Mouse (Mus musculus): ENCODE data around the gene F2rl2. TPM values are rescaled to one million over a fixed set of nuclear protein-coding genes. Genes with fewer than 3 reads are reported as not detected.

The F2rl2 gene
- polyA plus RNA-seq, 1 experiment from 2014 or later, result 0.58 TPM

DNA sequence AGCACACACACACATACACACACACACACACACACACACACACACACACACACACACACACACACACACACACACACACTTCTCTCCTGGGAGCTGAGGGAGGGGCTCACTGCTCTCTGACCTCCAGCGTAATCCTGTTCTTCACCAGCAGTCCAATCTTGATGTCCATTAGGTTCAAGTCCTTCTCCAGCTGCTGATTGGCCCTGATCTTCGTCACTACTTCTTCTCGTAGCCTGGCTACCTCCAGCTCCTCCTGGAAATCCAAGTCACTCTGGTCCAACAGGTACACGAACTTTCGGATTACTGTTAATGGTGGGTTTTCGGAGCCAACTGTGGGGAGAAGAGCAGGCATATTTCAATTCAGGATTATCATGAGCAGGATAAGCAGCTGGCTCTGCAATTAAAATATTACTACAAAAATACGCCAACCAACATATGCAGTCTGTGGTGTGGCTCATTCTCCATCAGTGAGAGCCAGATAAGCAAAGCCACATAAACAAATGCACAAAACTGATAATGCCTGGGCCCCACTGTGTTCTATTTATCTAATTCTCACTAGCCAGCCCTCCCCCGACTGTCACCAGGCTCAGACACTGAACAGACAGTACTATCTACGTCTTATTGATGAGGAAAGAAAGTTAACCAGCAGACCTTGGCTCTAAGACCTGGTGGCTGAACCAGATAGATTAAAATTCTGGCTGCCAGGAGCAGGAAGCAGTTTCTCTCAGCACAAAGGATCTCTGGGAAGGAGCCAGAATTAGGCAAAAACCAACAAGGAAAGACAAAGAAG lies 25.4 kb upstream of the F2rl2 start:
- no peaks in the 10 kb centered on the region for H3K9me3 ChIP-seq (replicated peaks)
- no peak overlapping the region for H3K27ac ChIP-seq
- WGBS, result 85% methylated on average over 9 of the region's 9 CpGs
- H3K4me2 ChIP-seq, result no peak overlapping the region
- ATAC-seq, result no peak
- H3K36me3 ChIP-seq (ENCODE audit: poor library complexity, severe bottlenecking), result peaks cover 21% of the 10 kb centered on the region
- H3K4me1 ChIP-seq, result 0 out of 2 replicates have a peak, but pooled peaks cover under 1% of the 10 kb centered on the region
- no peak overlapping the region for H3K9ac ChIP-seq
- no peaks in the 10 kb centered on the region for H3K27me3 ChIP-seq
- no peak overlapping the region for H3K4me3 ChIP-seq

DNA sequence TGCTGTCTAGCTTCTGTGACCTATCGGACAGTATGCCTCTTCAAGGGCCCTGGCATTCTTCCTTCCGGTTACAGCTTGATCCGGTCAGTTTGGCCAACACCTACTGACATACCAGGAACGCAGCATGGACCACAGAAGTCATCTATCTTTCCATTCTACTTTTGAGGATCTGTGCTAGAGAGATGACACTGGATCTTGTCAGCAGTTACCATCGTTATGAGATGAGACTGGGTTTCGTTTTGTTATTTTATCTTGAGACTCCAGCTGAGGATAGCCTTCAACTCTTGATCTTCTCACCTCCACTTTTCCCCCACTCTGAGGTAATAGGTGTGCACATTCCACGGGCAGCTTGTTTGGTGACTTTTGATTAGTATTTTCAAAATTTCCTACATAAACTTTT lies 24.3 kb upstream of the F2rl2 start:
- Histone ChIP-seq H3K9me3 (replicated peaks) (no peaks in the 10 kb centered on the region), H3K27ac (no peak overlapping the region), H3K27me3 (no peaks in the 10 kb centered on the region), H3K36me3 (ENCODE audit: poor library complexity, severe bottlenecking) (peaks cover 21% of the 10 kb centered on the region), H3K4me2 (no peak overlapping the region), H3K4me3 (no peak overlapping the region), H3K9ac (no peak overlapping the region), H3K4me1 (no peaks in the 10 kb centered on the region)
- 96% methylated on average over 7 of the region's 7 CpGs for WGBS
- ATAC-seq, result no peak

DNA sequence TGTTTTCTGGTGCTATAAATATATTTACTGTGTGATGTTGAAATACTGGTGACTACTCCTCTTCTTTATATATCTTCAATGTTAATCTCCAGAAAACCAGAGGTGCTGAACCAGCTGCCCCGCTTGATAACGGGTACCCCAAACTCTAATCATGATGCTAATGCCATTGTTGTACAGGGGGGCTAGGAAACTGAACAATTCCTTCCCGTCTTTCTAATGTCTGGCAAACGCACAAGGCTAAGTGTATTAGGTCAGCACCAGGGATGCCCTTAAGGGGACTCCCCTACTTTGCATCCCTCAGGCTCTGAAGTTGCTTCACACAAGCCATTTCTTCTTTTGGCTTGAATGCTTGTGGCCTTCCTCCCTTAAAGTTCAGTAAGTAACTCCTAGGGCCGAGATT lies 17.6 kb upstream of the F2rl2 start:
- Histone ChIP-seq H3K36me3 (ENCODE audit: poor library complexity, severe bottlenecking) (peaks cover 20% of the 10 kb centered on the region; the same call in 1 of the 2 replicates), H3K27me3 (no peaks in the 10 kb centered on the region), H3K4me2 (no peak overlapping the region), H3K4me1 (no peaks in the 10 kb centered on the region), H3K9ac (no peak overlapping the region), H3K4me3 (no peak overlapping the region), H3K27ac (no peak overlapping the region), H3K9me3 (replicated peaks) (no peaks in the 10 kb centered on the region)
- WGBS, result 88% methylated on average over 5 of the region's 5 CpGs
- ATAC-seq, result no peak

DNA sequence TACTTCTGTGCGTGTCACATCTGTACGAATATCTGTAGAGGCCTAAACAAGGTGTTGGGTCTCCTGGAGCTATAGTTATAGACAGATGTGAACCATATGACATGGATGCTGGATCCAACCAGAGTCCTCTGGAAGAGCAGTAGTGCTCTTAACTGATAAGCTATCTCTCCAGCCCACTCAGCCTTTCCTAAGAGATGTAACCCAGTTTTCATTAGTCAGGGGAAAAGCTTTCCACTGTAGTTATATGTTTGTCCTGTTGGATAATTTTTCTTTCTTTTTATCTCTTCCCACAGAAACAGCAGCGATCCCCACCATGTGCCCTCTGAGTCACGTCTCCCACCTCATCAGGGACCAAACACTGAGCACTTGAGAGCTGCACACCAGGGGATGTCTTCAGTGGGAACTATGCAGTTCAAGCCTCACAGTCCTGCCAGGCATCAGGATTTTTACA lies 17.1 kb upstream of the F2rl2 start:
- no peaks in the 10 kb centered on the region for H3K27me3 ChIP-seq
- H3K36me3 ChIP-seq (ENCODE audit: poor library complexity, severe bottlenecking), result peaks cover 22% of the 10 kb centered on the region; the same call in 1 of the 2 replicates
- no peak overlapping the region for H3K4me2 ChIP-seq
- H3K9ac ChIP-seq, result no peak overlapping the region
- no peak overlapping the region for H3K4me3 ChIP-seq
- no peaks in the 10 kb centered on the region for H3K9me3 ChIP-seq (replicated peaks)
- WGBS, result 93% methylated on average over 4 of the region's 4 CpGs
- H3K27ac ChIP-seq, result no peak overlapping the region
- ATAC-seq, result no peak
- H3K4me1 ChIP-seq, result no peaks in the 10 kb centered on the region

DNA sequence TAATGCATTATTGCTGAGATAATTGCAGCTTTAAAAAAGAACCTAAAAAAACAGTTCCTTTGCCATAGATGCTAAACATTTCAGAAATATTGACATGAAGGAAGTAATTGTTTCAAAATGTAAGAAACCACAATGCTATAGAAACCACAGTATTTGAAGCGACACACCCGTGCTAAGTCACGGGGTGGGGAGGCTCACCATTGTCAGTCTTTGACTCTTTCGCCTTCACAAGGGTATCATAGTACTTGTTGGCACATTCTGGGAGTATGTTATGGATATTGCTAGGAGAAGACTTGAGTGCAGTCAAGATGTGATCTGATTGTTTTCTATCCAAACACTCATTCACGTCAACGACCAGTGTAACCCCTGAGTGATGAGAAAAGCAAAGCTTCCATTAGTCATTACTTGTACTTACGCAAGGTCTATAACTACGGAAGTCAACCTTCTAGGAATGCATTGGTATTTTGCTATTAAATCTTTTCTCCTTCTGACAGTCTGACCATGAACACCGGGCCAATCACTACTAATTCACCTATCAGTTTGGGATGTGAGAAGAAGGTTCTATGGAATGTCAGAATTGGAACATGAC lies 11.9 kb upstream of the F2rl2 start:
- Histone ChIP-seq H3K4me2 (no peak overlapping the region), H3K9me3 (replicated peaks) (no peaks in the 10 kb centered on the region), H3K4me1 (no peaks in the 10 kb centered on the region), H3K27ac (no peak overlapping the region), H3K36me3 (ENCODE audit: poor library complexity, severe bottlenecking) (peaks cover 22% of the 10 kb centered on the region; the same call in 1 of the 2 replicates), H3K9ac (no peak overlapping the region), H3K27me3 (no peaks in the 10 kb centered on the region), H3K4me3 (no peak overlapping the region)
- no peak for ATAC-seq
- 95% methylated on average over 9 of the region's 9 CpGs for WGBS

DNA sequence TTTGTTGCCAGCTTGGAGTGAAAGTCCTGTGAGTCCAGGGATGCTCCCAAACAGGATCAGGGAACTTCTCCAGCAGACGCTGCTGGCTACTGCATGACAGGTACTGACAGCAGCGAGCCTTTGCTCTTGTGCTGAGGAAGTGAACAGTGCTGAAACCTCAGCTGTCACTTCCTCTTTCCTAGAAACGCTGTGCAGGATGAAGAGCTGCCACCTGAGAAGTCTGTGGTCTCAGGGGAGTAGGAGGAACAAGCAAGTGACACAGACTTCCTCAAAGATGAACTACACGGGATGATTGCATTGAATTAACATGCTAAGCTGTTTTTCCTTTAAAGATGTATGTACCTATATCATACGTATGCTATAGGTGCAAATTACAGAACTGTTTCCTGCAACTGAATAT lies 10.9 kb upstream of the F2rl2 start:
- 89% methylated on average over 5 of the region's 5 CpGs for WGBS
- no peaks in the 10 kb centered on the region for H3K4me1 ChIP-seq
- H3K9ac ChIP-seq, result no peak overlapping the region
- H3K27ac ChIP-seq, result no peak overlapping the region
- H3K4me2 ChIP-seq, result no peak overlapping the region
- no peaks in the 10 kb centered on the region for H3K27me3 ChIP-seq
- no peak for ATAC-seq
- peaks cover 22% of the 10 kb centered on the region; the same call in 1 of the 2 replicates for H3K36me3 ChIP-seq (ENCODE audit: poor library complexity, severe bottlenecking)
- no peak overlapping the region for H3K4me3 ChIP-seq
- no peaks in the 10 kb centered on the region for H3K9me3 ChIP-seq (replicated peaks)

DNA sequence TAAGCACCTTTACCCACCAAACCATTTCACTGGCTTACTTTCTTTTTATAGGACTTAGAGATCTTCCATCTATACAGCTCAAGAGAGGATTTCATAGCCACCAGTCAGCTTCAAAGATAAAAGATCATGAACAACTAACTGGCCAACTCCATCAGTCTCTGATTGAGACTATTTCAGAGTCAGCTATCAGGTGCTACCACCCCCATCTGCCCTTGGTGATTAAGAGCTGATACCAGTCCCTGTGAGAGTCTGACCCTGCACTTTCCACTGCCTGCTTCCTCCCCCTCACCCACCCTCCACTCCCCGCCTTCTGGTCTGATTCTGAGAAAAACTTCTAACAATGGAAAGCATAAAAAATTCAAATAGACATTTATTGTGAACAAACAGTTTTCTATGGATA lies 8.1 kb upstream of the F2rl2 start:
- no peaks in the 10 kb centered on the region for H3K27me3 ChIP-seq
- H3K36me3 ChIP-seq (ENCODE audit: poor library complexity, severe bottlenecking), result peaks cover 5% of the 10 kb centered on the region; the same call in 1 of the 2 replicates
- H3K9ac ChIP-seq, result no peak overlapping the region
- no peak overlapping the region for H3K27ac ChIP-seq
- no peak overlapping the region for H3K4me2 ChIP-seq
- no peaks in the 10 kb centered on the region for H3K4me1 ChIP-seq
- H3K4me3 ChIP-seq, result no peak overlapping the region
- H3K9me3 ChIP-seq (replicated peaks), result no peaks in the 10 kb centered on the region
- 86% methylated on average over 1 of the region's 1 CpGs for WGBS
- ATAC-seq, result no peak

DNA sequence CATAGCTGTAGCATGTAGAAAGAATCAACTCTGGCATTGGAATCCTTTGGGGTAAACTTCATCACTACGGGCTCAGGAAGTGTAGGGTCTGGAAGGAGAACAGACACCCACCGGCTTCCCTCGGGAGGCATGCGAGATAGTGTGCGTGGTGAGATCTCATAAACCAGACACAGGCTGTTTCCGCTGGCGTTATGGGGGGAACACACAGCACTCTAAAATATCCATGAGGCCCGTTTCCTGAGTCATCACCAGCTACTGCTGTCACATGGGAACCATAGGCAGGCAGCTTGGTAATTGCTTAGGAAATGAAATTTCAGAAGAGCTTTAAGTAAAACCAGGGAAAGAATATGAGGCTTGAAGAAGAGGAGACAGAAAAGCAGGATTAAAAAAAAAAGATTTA lies 4.5 kb upstream of the F2rl2 start:
- ATAC-seq, result no peak
- no peak overlapping the region for H3K4me3 ChIP-seq
- 93% methylated on average over 8 of the region's 8 CpGs for whole genome bisulfite sequencing

DNA sequence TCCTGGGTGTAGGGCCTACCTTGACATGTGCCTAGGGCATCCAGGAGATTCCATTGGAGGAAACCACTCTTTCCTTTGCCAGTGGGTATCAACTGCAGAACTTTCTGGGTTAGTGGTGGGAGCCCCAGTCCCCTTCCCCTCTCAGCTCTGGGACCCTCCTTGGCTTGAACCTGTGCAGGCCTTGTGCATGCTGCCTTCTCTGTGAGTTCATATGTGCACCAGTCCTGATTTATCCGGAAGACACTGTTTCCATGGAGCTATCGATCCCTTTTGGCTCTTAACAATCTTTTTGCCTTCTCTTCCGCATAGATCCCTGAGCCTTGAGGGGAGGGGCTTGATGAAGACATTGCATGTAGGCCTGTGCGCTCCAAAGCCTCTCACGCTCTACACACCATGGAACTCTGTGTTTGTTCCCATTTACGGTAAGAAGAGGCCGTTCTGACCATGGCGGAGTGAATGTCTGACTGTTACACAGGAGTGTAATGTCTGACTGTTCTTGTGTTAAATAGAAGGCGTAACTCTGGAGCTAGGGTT lies 466 bp upstream of the F2rl2 start:
- Histone ChIP-seq H3K4me3 (no peak overlapping the region), H3K27ac (peak overlapping the region; percentile 32; the same call in 1 of the 2 replicates), H3K36me3 (ENCODE audit: poor library complexity, severe bottlenecking) (no peaks in the 10 kb centered on the region), H3K9ac (no peak overlapping the region), H3K4me2 (no peak overlapping the region), H3K9me3 (replicated peaks) (no peaks in the 10 kb centered on the region), H3K27me3 (no peaks in the 10 kb centered on the region), H3K4me1 (peaks cover 16% of the 10 kb centered on the region)
- peak; percentile 45; the same call in 1 of the 2 replicates for ATAC-seq
- WGBS, result 63% methylated on average over 9 of the region's 9 CpGs

More for the DNA sequence above, 4.5 kb upstream of the F2rl2 start:
- H3K4me1 ChIP-seq, result peaks cover 12% of the 10 kb centered on the region
- no peaks in the 10 kb centered on the region for H3K9me3 ChIP-seq (replicated peaks)
- H3K27ac ChIP-seq, result no peak overlapping the region
- no peaks in the 10 kb centered on the region for H3K27me3 ChIP-seq
- H3K4me2 ChIP-seq, result no peak overlapping the region
- no peaks in the 10 kb centered on the region for H3K36me3 ChIP-seq (ENCODE audit: poor library complexity, severe bottlenecking)
- no peak overlapping the region for H3K9ac ChIP-seq

DNA sequence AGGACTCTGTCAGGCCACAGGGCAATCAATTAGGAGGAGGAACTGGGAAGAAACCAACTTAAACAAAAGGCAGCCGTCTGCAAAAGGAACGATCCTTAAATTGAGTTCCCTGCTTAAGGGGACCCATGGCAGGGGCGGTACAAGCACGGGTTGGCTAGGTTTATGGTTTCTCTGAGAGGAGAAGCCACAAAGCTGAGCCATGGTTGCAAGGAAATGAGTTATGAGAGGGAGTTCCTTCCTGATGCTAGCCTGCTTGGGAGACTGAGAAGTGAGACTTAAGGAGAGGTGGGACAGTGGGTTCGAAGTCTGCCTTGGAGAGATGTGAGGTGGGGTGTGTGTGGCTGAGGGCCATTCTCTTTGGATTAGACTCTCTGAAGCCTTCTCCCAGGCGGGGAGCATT lies 1.2 kb downstream of the F2rl2 start:
- Histone ChIP-seq H3K4me3 (no peak overlapping the region), H3K27ac (no peak overlapping the region), H3K4me1 (peaks cover 16% of the 10 kb centered on the region), H3K4me2 (no peak overlapping the region), H3K9me3 (replicated peaks) (no peaks in the 10 kb centered on the region), H3K36me3 (ENCODE audit: poor library complexity, severe bottlenecking) (no peaks in the 10 kb centered on the region), H3K27me3 (no peaks in the 10 kb centered on the region), H3K9ac (no peak overlapping the region)
- 29% methylated on average over 6 of the region's 6 CpGs for WGBS
- no peak for ATAC-seq

DNA sequence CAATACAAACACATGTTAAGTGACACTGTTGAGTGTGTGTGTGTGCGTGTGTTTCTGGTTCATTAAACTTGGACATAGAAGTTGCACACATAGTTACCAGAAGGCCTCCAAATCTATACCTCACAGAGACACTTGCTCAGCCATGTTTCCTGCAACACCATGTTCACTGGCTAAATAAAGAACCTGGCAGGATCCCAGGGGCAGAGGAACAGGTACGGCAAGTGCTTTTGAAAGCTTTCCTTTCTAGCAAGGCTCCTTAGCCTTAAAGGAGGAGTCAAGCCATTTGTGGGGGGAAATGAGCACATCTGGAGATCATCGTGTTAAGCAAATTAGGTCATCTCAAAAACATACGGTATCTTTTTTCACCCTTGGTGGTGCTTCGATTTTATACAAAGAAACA lies 6.7 kb downstream of the F2rl2 start:
- H3K9me3 ChIP-seq (replicated peaks), result no peaks in the 10 kb centered on the region
- 78% methylated on average over 5 of the region's 5 CpGs for WGBS
- no peaks in the 10 kb centered on the region for H3K36me3 ChIP-seq (ENCODE audit: poor library complexity, severe bottlenecking)
- no peak overlapping the region for H3K27ac ChIP-seq
- H3K4me2 ChIP-seq, result no peak overlapping the region
- H3K4me1 ChIP-seq, result no peaks in the 10 kb centered on the region
- no peaks in the 10 kb centered on the region for H3K27me3 ChIP-seq
- H3K4me3 ChIP-seq, result no peak overlapping the region
- ATAC-seq, result no peak
- H3K9ac ChIP-seq, result no peak overlapping the region

DNA sequence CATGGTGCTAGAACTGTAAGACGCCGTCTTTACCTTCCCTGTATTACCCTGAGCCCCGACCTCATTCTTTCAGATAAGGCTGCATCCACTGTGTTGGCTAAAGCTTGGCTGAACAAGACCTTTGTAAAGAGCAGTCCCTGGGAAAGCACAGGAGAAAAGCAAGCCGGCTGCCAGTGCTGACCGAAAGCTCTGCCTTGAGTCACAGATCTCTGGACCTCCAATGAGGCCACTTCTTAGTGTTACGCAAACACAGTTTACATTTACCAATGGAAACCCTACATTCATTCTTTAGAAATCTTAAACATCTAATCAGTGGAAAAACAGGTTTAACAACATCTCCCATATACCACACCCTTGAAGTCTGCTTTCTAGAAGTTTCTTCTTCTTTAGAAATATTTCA lies 8.9 kb downstream of the F2rl2 start:
- Histone ChIP-seq H3K9me3 (replicated peaks) (no peaks in the 10 kb centered on the region), H3K4me2 (no peak overlapping the region), H3K4me1 (no peaks in the 10 kb centered on the region), H3K27ac (no peak overlapping the region), H3K9ac (no peak overlapping the region), H3K27me3 (no peaks in the 10 kb centered on the region), H3K4me3 (no peak overlapping the region), H3K36me3 (ENCODE audit: poor library complexity, severe bottlenecking) (no peaks in the 10 kb centered on the region)
- WGBS, result 97% methylated on average over 6 of the region's 6 CpGs
- ATAC-seq, result no peak
